Mouse (Mus musculus) B cell, adult 2 months (primary cell): ENCODE results near the gene Vmn2r77.
"Not testable (repeated sequence)": the region's sequence is repeated elsewhere in the genome, so short reads cannot be mapped to it uniquely, and the experiment has no call there.

ENCODE experiments used
- DNase-seq, 2 experiments: peaks; one replicate each; pipeline ENCODE4 v3.0.0; 2022

Vmn2r77 gene

DNA sequence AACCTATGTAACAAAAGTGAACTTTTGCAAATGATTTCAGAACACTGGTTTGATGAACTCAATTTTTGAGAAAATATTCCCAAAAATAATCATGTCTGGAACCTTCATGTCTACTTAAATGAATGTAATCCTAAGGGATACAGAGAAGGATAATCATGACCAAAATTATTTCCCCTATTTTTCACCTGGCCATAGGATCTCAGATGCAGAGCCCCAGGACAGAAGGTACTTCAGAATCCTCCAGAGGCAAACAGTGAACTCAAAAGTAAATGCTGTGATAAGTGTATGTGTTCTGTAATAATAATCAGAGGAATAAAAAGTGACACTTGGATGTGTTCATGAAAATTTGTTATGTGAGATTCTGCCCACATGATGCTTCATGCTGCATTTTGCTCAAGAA lies at the start of gene Vmn2r77:
Gene Vmn2r77, plus strand, starts transcription at position 301 of the 400 bp plus-strand sequence.
- no peak for DNase-seq

DNA sequence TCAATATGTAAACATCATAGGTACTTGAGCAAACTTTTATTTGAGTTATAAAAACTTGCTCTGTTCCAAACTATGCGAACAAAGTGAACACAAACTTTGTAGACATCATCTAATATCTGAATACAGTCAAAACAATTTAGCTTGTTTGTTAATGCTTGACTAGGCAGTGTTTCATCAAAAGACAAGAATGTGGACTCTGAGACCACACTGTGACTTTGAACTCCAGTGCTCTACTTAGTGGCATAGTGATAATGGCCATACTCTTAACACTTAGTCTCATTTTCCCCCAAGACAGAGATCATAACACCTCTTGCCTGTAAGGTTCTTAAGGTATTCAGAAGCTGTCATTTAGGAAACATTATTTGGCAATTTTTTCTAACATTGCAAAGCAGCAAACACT lies 34.1 kb upstream of the Vmn2r77 start:
- no peak for DNase-seq

DNA sequence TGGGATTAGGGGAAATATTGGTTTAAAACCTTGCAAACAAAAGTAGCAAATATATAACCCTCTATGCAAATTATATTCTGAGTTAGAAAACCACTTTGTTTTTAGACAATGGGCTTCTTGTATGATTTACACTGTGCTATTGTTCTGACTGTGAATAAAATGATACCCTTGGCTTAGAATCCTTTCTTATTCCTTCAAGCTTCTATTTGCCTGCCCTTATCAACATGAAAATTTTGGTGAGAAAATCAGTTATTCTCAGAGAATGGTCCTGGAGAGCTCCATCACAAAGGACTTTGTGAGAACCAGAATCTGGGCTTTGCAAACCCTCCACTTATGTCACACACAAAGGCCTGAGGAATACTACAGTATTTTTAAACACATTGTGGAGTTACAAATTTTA lies 30.2 kb upstream of the Vmn2r77 start:
- DNase-seq = no peak

DNA sequence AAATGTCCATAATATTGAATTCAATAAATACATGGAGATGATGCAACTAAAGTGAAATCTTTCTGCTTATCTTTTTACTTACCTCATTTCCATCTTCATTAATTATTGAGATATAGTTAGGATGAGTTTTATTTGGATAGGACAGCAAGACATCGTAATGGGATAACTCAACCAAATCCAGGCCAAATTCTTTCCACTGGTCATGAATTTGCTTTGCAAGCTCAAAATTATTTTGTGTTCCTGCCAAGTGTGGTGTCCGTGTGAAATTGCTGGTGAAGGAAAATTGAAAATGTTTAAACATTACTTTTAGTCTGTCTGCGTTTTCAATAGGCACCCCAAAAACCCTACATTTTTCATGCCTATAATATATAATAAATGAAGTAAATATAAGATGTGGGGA lies 23.2 kb upstream of the Vmn2r77 start:
- no peak for DNase-seq

DNA sequence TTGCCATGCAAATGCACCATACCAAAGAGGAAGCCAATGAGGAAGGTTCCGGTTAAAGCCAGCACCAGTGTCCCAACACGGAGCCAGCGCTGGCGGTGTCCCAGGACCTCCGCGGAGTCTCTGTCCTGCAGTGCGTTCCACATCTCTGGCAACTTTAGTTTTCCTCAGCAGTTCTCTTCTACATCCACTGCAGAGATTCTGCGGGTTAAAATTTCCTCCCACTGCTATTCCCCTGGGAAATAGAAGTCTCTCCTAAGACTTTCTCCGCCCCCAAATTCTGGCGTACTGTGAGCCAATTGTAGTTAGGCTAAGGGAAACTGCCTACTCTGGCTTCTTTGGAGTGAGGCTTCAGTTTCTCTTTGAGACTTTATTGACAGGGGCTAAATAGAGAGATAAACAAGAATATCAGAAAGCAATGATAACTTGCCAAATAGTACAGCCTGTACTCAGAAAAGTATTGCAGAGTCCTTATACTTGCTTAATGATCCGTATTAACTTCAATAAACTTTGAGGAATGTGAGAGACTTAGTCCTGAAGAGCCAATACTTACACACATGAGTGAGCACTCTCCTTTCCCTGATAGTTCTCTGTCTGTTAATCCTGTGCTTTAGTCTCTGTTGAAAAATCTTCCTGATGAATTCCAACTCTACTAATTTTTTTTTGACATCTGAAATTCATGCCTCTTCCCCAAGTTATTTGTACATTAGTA lies 19.1 kb upstream of the Vmn2r77 start, which contains the start of gene Folh1:
Gene Folh1, minus strand, starts transcription at position 327 of the 709 bp plus-strand sequence.
- no peak for DNase-seq

DNA sequence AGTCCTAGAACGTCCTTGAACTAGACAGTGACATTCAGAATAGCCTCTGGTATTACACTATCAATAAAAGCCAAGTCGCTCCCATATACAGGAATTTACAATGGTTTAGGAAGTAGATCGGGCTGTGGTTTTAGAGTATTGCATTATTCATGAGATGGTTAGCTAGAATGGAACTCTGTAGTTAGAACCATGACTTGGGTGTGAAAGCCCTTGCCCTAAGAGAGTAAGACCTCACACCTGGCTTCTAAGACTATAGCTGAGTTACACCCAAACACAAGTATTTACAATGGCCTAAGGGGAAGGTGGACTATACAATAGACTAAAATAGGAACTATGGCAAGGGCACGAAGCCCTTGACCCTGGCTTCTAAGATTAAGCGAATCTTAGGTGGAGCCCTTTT lies 20.4 kb downstream of the Vmn2r77 start:
- not testable (repeated sequence) for DNase-seq

DNA sequence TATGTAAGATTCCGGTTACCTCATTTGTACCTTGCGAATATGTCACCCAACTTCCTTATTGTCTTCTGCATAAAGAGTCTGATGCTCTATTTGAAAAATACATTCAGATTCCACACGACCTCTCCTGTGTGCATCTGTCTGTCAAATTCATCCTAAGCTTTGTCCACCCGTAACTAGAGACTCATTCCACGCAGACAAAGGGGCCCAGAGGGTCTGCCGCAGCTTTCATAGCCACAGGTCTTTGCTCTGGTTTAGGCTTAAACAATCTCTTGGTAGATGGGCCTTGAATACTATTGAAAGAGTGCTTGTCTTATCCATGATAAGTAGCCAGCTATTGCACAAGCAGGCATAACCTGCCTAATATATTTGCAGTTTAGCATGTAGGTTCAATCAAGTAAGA lies 20.9 kb downstream of the Vmn2r77 start:
- not testable (repeated sequence) for DNase-seq

DNA sequence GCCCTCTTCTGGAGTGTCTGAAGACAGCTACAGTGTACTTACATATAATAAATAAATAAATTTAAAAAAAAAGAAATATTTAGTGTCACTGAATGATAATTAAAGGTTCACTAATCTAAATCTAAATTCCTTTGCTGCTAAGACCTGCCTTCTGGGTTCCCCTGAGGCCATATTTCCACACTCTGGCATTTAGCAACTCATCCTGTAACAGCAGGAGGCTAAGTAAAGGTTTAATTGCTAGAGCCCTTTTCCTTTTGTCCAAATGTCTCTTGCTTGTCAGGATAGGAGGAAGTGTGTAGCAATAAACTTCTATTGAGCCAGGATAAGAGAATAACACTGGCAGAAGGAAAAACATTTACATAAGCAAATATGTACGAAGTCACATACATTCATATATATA lies 21.6 kb downstream of the Vmn2r77 start:
- DNase-seq = no peak
